Mouse (Mus musculus): ENCODE data around the gene Arhgap42.

Gene Arhgap42

DNA sequence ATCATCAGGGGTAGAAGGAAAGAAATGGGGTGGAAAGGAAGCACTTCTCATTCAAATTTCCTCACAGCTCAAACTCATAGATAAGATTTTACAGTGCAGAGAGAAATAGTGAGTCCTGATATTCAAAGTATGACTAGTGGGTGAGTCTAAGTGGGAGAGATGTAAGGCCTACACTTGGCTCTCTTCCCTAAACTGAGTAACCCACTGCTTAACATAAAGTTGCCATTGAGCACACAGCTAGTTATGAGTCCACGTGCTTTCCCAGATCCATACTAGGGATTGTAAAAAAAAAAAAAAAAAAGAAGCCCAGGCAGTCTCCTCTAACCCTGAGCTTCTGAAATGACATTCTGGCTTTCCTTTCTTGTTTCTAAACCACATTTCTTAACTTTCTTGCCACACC lies 96.8 kb downstream of the Arhgap42 start:
- no peak for DNase-seq

- no peak for DNase-seq
Observed at GRCm38 (mm10) chr9:9128996-9129694, 109.8 kb downstream of the Arhgap42 start.

DNA sequence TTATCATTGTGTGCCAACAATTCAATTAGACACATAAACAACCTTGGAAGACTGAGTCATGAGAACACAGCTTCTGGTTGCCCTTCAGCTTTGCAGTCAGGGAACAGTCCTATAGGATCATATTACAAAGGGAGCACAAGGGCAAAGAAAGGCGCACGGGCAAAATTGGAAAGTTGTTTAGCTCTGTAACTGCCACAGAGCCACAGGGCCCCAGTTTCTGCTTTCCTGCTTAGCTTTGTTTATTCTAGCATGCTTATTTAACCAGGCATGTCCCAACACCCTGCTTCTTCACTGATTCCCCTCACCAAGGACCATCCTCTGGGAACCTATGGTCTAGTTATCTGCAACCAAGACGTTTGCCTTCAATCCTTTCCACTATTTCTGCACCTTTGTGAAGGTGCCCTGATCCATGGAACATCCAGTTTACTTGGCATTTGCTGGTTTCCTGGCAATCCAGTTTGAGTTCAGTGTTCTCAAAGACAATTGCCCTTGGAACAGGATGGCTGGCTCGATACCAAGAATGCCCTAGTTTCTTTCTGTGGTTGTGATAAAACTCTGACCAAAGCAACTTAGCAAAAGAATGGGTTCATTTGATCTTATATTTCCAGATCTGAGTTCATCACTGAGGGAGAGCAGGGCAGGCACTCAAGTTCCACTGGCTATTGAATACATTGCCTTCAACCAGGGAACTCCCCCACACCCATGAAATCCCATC lies 111.7 kb downstream of the Arhgap42 start:
- DNase-seq: no peak

GRCm38 (mm10) chr9:9124156-9124555 lies 114.7 kb downstream of the Arhgap42 start:
- DNase-seq: no peak

DNA sequence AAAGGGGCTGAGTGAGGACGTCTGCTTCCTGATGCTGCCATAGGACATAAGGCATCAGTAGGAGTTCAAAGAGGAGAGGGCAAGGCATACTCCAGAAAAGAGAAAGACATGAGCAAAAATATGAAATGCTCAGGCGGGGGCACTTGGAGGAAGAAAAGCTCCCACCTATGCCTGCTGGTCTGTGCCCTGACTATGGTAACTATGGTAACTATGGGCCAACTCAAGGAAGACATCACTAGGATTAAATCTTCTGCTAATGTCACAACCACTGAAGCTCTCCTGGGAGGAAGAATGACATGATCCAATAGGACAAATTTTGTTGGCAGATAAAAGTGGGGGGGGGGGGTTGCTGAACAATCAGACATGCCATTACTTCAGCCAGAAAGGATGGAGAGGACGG lies 124.6 kb downstream of the Arhgap42 start:
- DNase-seq: no peak

DNA sequence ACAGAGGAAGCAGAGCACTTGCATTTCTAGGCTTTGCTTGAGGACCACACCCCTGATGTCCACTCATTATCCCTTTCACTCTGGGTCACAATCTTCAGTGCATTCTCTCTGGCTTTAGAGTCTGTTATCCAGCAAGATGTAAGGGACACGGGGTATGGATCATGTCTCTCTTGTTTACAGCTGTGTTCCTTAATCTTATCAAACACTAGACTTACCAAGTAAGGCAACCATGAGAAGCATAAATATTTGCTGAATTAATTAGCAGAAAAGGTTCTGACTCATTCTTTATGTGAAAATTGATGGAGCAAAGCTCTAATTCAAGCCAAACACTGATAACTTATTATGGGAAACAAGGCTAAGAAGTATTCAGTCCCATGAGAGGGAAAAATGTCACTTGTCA lies 125.1 kb downstream of the Arhgap42 start:
- DNase-seq: no peak

GRCm38 (mm10) chr9:9112921-9113320 lies 126.0 kb downstream of the Arhgap42 start:
- DNase-seq: no peak

DNA sequence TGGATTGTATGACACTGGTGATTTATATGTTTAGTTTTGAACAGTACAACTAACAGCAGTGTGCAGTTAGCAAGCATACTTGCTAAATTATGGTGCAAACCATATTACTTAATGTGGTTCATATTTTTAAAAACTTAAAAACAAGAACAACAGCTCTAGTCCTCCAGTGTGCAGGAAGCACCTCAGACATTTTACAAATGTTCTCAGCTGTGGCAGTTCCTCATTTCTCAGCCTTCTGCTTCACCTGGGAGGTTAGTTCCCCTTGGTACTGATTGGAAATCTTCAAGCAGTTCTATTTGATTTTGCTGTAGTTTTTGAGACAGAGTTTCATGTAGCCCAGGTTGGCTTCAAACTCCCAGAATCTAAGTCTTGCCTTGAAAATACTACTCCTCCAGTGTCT lies 131.2 kb downstream of the Arhgap42 start:
- no peak for DNase-seq

GRCm38 (mm10) chr9:9104761-9105160 lies 134.1 kb downstream of the Arhgap42 start:
- no peak for DNase-seq

GRCm38 (mm10) chr9:9102158-9102514 lies 136.8 kb downstream of the Arhgap42 start:
- DNase-seq: no peak

DNA sequence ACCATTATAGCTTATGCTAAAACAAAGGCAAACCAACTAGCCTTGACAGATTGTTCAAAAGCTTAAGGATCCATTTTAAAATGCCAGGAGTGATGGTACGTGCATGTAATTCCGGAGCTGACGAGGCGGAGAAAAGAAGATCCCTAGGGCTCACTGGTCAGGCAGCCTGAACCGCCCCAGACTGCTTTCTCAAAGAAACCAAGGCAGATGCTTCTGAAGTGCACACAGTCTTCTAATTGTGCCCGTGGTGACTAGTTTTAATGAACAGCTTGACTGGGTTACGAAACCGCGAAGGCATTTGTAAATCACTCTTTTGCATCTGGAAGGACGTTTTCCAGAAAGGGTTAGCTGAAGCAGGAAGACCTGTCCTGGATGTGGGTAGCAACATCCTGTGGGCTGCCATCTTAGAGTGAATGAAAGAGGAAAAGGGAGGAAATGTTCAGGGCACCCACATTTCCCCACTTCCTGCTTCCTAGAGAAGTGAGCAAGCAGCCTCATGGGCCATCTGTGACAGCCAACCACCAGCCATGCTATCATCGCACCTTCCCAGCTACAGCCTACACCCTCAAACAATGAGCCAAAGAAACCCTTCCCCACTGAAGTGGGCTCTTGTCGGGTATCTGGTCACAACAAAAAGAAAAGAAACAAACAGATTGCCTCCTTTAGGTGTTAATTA lies 137.3 kb downstream of the Arhgap42 start:
- DNase-seq: no peak

- DNase-seq: no peak
Observed at GRCm38 (mm10) chr9:9101055-9101454, 137.8 kb downstream of the Arhgap42 start.

- DNase-seq: no peak
Observed at GRCm38 (mm10) chr9:9097835-9098234, 141.1 kb downstream of the Arhgap42 start.

GRCm38 (mm10) chr9:9096761-9097160 lies 142.1 kb downstream of the Arhgap42 start:
- DNase-seq: no peak

DNA sequence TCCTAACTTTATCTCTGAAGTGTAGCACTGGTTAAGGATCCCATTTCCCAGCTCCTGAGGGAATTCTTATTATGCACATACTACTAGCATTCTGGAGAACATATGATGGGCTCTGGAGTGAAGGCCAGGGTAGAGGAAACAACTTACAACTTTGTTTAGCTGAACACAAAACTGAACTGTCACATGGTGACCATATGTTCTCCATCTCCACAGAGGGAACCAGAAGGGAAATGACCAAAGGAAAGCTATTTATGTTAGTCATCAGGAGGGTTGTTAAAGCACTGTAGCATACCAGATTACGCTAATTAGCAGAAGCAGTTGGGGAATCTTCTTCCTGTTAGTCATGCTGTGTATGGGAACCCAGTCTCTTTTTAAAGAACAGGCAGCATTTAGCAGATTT lies 145.8 kb downstream of the Arhgap42 start:
- DNase-seq: no peak

GRCm38 (mm10) chr9:9083441-9083840 lies 155.5 kb downstream of the Arhgap42 start:
- DNase-seq: no peak

- DNase-seq: no peak
Observed at GRCm38 (mm10) chr9:9052920-9053319, 186.0 kb downstream of the Arhgap42 start.

DNA sequence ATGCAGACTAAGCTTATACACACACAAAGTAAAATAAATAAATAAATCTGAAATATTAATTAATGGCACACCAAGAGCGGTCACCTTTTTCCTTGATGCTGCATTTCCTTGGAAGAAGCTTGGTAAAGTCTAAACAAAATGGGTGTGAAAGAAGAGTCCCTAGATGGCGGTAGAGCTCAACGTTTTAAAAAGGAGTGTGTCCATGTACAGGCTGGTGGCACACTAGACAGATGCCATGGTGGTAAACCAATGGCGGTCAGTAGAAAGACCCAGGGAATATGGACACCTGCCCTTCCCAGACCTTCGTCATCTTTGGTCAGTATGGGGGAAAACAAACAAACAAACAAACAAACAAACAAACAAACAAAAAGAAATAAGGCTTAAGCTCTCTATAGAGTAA lies 187.7 kb downstream of the Arhgap42 start:
- no peak for DNase-seq

- no peak for DNase-seq
Observed at GRCm38 (mm10) chr9:9049202-9049601, 189.7 kb downstream of the Arhgap42 start.

- no peak for DNase-seq
Observed at GRCm38 (mm10) chr9:9041009-9041408, 197.9 kb downstream of the Arhgap42 start.

DNA sequence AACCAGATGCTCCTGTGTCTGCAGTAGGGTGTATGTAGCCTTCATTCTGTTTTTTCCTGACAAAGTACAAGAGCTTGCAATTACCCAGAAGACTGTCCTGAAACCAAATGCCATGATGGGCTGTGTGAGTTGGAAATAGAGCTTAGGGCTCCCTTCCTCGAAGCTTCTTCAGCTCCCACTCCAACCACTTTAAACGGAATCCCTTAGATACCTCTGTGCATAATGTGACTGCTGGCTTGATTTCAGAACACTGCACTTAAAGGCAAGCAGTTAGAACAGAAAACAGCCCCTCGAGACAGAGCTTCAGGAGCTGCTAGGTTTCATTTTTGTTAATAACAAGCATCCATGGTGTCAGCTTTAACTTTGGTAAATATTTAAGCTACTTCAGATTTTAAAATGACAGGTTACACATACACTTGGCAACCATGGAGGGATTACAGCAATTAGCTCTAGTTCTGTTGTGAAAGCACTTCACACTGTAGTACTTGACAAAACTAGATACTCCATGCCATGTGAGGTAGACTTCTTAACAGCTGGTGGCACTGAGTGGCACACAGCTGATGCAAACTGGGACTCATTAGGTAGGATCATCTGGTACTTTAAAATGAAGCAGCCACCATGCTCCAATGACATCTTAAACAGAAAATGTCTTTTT lies 201.8 kb downstream of the Arhgap42 start:
- DNase-seq: no peak

- DNase-seq: no peak
Observed at GRCm38 (mm10) chr9:9027904-9028303, 211.0 kb downstream of the Arhgap42 start.

DNA sequence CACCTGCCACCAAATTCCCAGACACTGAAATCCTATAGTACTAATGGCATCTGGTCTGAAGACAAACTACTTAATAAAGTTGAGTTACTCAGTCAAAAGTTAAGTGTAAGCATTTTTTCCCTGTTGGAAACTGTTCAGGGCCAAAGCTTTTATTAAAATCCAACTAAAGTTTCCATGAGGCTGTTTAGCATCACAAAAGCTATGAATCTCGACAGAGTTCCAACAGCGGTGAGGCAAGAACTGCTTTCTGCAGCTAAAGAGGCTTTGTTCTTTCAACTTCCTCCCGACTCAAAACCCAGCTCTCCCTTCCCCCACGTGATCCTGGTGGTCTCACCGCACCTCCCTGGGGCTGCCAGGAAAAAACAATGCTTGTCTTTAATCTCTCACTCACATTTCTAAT lies 211.5 kb downstream of the Arhgap42 start:
- no peak for DNase-seq

DNA sequence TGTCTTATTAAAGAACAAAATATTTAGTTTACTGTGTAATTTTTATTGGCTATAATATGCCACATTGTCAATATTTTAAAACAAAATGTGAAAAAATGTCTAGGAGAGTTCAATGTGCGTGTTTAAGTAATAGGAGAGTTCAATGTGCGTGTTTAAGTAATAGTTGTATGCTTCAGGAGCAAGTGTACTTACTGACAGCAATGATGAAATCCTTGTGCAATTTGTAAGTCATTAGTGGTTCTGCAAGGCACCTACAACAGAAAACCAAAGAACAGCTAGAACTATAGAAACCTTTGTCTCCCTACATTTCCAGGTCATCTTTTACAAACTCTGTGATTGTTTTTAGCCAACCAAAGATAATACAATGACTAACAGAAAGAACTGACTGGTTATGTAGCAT lies 223.8 kb downstream of the Arhgap42 start:
- no peak for DNase-seq

All from thymus, postnatal 25 days (tissue).